Mouse (Mus musculus) frontal cortex, postnatal 10 days (tissue): ENCODE data around the gene Unc5b.
"Not testable (repeated sequence)": the region's sequence is repeated elsewhere in the genome, so short reads cannot be mapped to it uniquely, and the experiment has no call there.

ENCODE experiments used
- DNase-seq, 2 experiments: peaks; one replicate each; pipeline ENCODE4 v3.0.0; 2022; ENCODE audit warnings: low spot score in 2 of 2, mixed read lengths in 1 of 2

Gene Unc5b

DNA sequence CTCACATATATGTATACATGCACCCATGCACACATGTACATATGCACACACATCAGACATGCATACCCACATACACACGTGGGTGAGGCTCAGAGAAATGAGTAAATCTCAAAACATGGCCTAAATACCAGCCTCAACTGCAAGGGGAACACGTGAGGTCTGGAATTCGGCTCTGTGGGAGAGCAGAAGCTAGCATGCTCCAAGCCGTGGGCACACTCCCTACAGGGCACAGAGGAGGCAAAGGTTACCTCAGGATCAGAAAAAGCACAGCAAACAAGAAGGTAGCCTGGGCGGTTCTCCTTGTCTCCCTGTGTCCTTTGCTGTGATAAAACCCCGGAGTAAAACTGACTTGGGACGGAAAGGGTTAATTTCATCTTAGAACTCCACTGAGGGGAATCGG, 77.4 kb downstream of the Unc5b start:
- peak in 1 of 2 experiments; percentile 3 for DNase-seq

DNA sequence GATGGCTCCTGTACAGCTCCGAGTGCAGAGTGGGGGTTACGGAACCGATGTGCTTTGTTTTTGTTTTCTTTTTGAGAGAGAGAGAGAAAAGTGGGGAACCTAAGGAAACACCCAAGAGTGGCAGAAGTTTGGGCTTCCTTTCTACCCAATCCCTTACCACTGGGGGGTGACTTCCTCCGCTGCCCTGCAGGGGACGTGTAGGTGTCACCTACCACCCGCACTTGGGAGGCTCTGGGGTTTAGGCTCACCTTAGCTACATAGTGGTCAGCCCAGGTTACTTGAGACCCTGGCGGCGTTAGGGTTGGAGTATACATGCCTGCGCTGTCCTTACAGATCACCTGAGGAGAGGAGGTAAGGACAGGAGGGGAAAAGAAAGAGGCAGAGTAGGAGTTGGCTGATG, 78.1 kb downstream of the Unc5b start:
- DNase-seq: peak in 1 of 2 experiments; percentile 14

DNA sequence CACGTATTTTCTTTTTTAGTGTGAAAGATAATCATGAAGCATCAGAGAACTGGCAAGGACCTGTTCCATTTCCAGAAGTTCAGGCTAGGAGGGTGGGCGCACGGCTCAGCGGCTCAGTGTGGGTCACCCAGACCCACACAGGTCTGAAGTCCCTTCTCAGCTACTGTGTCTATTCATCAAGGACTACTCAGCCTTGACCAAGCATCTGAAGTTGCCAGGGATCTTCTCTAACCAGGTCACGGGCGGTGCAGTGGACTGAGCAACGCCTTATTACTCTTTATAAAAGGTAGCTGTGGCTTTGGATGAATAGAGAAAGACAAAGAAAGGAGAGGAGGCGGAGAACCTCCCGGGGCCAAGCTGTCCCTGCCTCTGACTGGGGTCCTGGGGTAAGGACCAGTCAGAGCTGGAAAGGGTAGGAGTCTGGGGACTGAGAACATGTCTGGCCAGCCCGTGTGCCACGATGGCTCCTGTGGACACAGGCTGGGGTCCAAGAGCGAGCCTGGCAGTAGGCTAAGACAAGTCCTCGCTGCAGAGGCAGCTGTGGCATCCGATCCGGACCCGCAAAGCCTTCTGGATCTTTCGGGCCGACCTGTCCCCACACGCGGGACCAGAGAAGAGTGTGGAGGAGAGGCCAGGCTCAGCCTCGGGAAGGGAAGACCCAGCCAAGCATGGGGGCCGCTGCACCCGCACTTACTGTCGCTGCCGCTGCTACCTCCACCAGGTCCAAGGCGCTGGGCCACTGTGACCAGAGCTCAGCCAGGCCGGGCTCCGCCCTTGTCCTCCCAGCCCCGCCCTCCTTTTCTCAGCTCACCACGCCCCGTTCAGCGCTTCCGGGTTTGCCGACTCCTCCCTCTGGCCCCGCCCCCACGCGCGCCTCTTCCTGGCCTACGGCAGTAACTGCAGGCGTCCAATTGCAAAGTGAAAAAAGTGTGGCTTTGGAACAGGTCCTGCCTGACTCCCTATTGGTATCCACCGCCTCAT, 79.1 kb downstream of the Unc5b start, which contains the start of gene Slc29a3:
TSS of gene Slc29a3 (minus strand) at position 755 of the 981 bp plus-strand sequence.
- peak; percentile 88 to 92 for DNase-seq

GRCm38 (mm10) chr10:60747667-60748212, 83.6 kb downstream of the Unc5b start:
- peak in 1 of 2 experiments; percentile 5 for DNase-seq

- DNase-seq: peak in 1 of 2 experiments; percentile 6
These were observed 84.9 kb downstream of the Unc5b start for GRCm38 (mm10) chr10:60746512-60746911.

DNA sequence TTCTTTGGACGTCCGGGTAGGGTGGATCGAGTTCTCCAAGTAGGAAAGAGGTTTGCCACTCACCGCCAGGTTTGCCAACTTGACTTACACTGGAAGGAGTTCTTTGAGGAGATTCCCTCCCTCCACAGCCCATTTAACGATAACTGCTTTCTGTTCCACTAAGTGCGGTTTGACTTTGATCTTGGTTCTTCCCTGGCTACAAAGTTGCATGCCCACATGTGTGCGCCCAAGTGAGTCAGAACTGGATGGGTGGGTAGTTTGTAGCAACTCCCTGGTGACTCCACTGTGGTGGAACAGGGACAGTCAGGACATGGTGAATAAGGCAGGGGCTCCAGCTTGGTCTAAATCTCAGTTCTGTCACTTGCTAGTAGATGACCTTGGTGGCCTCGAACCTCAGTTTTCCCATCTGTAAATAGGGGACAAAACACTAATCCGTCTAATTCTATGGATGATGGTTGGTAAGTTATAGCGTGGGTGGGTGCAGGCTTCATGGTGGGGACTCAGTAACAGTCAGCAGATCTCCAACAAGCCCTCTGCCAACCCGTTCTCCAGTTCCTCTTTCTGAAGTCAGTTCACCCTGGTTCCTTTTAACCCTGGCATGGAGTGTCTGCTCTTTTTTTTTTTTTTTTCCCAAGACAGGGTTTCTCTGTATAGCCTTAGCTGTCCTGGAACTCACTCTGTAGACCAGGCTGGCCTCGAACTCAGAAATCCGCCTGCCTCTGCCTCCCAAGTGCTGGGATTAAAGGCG, 86.7 kb downstream of the Unc5b start:
- DNase-seq: peak in 1 of 2 experiments; percentile 4

DNA sequence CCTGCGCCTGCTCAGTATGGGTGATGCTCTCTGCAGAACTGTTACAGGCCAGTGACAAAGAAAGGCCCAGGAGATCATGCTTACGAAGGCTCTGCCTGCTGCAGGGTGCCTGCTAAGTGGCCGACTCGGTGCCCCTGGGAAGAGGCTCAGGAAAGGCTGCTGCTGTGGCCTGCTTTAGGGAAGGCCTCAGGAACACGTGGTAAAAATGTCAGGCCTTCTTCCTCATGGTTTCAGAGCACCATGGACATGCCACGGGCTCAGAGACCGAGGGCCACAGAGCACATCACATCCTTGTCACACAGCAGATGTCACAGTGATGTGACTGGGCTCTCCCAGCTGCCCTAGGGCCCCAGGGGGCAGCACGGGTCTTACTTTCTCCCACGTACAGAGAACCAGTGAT, 87.7 kb downstream of the Unc5b start:
- no peak for DNase-seq

DNA sequence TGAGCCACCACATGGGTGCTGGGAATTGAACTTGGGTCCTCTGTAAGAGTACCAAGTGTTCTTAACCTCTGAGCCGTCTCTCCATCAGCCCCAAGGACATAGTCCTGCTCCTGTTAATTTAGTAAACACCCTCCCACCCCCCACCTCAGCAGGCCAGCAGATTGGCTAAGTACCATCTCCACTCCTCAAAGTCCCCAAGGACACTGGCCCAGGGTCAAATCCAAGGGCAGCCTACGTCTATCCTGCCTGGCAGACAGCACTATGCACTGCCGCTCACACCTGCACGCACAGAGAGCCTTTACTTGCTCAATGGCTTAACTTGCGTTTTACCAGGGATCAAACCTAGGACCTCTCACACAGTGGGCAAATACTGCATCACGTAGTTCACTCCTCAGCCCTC, 88.4 kb downstream of the Unc5b start:
- DNase-seq: no peak

GRCm38 (mm10) chr10:60742296-60742695, 89.1 kb downstream of the Unc5b start:
- DNase-seq: not testable (repeated sequence)

- peak in 1 of 2 experiments; percentile 4 for DNase-seq
These were observed 89.9 kb downstream of the Unc5b start for GRCm38 (mm10) chr10:60741435-60741834.

DNA sequence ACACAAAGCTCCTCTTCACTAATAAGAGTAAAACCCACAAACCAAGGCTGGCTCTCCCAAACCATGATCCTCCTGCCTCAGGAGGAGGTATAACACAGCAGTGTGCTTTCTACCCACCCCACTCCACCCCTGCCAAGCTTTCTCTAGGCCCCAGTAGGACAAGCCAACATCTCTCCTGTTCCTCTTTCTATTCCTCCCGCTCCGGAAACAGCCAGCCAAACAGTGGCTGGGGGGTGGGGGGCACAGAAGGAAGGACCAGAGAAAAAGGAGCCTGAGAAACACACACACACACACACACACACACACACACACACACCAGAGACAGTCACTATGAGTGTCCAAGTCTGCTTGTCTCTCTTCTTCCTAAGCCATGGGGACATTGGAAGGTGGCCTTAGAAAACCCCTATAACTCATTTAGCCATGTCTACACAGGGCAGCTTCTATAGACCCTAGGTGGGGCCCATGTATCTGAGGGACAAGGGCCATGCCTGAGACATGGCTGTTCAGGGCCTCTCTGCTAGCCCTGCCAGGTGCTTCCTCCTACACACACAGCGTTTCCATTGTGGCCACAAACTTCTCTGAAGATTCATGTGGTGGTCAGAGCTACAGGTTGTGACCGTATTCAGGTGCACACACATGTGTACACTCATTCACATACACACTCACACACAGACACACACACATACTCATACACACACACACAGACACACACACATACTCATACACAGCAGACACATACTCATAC, 91.6 kb downstream of the Unc5b start:
- DNase-seq: peak in 1 of 2 experiments; percentile 41

DNA sequence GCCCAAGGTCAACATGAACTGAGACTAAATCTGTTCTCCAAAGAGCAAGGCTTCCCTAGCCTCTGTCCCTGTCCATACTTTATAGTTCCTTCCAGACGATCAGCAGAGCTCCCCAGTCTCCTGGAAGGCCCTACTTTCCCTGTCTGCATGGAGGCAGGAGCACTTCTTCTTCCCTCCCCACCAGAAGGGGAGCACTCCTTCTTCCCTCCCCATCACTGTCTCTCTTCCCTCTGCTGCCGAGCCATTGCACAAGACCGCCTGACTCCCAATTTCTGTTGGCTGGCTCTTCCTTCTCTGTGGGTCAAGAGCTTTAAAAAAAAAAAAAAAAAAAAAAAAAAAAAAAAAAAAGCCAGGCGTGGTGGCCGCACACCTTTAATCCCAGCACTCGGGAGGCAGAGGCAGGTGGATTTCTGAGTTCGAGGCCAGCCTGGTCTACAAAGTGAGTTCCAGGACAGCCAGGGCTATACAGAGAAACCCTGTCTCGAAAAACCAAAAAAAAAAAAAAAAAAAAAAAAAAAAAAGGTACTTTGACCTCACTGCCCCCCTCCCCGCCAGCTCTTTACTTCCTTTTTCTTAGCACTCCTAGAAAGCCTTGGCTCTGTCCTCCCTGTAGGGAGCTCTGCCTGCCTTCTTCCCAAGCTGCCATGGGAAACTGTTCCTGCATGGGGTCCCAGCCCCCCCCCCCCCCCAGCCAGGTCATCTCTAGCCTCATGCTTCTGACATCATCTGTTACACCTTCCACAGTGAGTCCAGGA, 93.3 kb downstream of the Unc5b start:
- DNase-seq: peak in 1 of 2 experiments; percentile 9

DNA sequence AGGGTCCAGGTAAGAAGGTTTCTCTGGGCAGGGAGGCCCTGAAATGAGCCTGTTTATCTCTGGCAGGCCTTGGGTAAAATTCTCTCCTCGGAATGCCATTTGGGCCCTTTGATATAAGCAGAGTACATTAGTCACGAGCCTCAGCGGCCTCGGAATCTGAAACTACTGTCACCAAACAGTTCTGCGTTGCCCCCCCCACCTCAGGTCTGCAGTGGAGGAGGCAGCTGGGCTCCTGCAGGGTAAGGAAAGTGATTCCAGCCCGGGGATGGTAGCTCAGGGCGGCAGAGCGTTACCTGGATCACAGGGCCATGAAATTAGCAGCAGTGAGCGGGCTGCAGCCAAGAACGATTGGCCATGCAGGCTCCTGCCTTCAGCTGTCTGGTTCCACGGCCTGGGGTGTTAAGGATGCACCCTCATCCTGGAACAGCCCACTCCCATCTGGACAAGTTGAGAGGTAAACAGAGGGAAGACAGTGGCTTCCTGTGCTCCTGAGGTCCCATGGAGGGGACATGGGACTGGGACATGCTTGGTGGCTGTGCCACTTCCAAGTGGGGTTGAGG, 94.1 kb downstream of the Unc5b start:
- no peak for DNase-seq

- no peak for DNase-seq
These were observed 95.6 kb downstream of the Unc5b start for GRCm38 (mm10) chr10:60735737-60736136.

GRCm38 (mm10) chr10:60733471-60733870, 97.9 kb downstream of the Unc5b start:
- no peak for DNase-seq

DNA sequence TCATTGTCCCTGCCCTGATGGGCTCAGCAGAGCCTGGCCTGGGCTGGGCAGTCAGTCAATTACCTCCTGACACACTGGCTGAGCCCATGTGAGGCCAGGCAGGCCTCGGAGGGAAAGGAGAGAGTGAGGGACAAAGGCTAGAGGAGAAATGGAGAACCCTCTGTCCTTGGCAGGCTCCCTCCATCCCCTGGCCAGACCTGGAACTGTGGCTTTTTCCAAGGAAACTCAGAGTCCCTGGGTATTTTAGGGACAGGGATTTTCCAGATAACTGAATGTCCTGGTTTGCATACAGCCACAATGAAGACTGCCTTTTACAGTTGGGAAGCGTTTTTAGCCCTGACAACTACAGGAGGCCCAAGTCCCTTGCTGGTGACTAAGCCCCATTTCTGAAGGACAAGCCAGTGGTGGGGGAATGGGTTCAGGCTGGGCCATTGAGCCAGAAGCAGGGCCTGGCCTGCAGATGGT, 99.0 kb downstream of the Unc5b start:
- DNase-seq: no peak

GRCm38 (mm10) chr10:60731742-60732141, 99.6 kb downstream of the Unc5b start:
- DNase-seq: no peak

DNA sequence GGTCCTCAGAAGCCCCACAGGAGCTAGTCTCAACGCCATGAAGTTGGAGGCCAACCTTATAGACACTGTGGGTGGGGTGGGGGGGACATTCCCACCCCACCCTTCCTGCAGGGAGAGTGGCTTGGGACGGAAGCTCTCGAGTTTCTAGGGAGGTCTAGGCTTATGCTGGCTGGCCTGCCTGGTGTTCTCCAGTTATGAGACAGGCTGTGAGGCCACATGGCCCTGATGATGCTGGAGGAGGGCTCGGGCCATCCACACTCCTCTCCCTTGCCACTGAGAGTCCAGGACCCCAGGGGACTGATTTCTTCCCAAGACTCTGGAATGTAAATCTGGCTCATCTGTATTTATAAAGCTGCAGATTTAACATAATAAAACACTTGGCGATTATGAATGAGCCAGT, 104.1 kb downstream of the Unc5b start:
- DNase-seq: no peak

GRCm38 (mm10) chr10:60726896-60727295, 104.5 kb downstream of the Unc5b start:
- DNase-seq: no peak

DNA sequence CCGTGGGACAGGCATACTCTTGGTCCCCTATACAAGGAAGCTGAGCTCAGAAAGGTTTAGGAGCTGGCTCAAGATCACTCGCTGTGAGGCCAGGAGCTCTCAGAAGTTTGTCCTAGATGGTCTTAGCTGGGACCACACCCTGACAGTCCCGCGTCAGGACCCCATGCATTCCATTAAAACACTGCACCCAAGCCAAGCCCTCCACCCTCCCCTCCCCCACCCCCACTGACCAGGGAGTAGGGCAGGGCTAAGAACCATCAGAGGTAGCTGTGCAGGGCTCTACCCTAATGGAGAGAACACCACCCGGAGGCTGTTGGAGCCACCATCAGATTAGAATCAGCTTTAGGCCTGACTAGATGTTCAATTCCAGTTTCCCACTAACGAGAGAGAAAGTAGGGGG, 106.9 kb downstream of the Unc5b start:
- no peak for DNase-seq
